Mouse (Mus musculus) liver, embryonic 16.5 days (tissue): ENCODE measurements around the gene Ear10. TPM values are rescaled to one million over a fixed set of nuclear protein-coding genes. Genes with fewer than 3 reads are reported as not detected.
"Not testable (repeated sequence)": the region's sequence is repeated elsewhere in the genome, so short reads cannot be mapped to it uniquely, and the experiment has no call there.

Experiments
- ATAC-seq: fragments of 200-750 bp; cut with Nextera tagmentation; 2 replicates; pipeline ENCODE4 v1.8.0; 2017; ENCODE audit warnings: low read depth, mild to moderate bottlenecking, moderate number of reproducible peaks, moderate library complexity
- H3K27ac ChIP-seq: fragments of 300-500 bp; sonication (generic); 2 replicates; pipeline ENCODE4 v1.5.1; 2014; ENCODE audit warnings: mild to moderate bottlenecking, low read length
- H3K27me3 ChIP-seq: fragments of 300-500 bp; sonication (generic); 2 replicates; pipeline ENCODE4 v1.6.1; 2014; ENCODE audit warnings: low read depth, low read length, mixed read lengths; ENCODE audit not compliant: control insufficient read depth, insufficient read depth
- H3K36me3 ChIP-seq: fragments of 300-500 bp; sonication (generic); 2 replicates; pipeline ENCODE4 v1.6.1; 2014; ENCODE audit warnings: mild to moderate bottlenecking; ENCODE audit not compliant: control insufficient read depth, insufficient read depth
- H3K4me1 ChIP-seq: fragments of 300-500 bp; sonication (generic); 2 replicates; pipeline ENCODE4 v1.6.1; 2014; ENCODE audit warnings: low read depth, low read length, mixed read lengths; ENCODE audit not compliant: control insufficient read depth
- H3K4me2 ChIP-seq: fragments of 300-500 bp; sonication (generic); 2 replicates; pipeline ENCODE4 v1.6.1; 2014; ENCODE audit warnings: low read depth, low read length, mixed read lengths
- H3K4me3 ChIP-seq: fragments of 300-500 bp; sonication (generic); 2 replicates; pipeline ENCODE4 v1.5.1; 2014; ENCODE audit warnings: low read depth, mild to moderate bottlenecking, low read length
- H3K9ac ChIP-seq: fragments of 300-500 bp; sonication (generic); 2 replicates; pipeline ENCODE4 v1.6.1; 2014; ENCODE audit warnings: low read depth, low read length
- H3K9me3 ChIP-seq: fragments of 300-500 bp; sonication (generic); replicated peaks from 2 replicates; pipeline ENCODE4 v1.6.1; 2016; ENCODE audit warnings: low read length; ENCODE audit not compliant: control insufficient read depth
- WGBS: fragments of 180-500 bp; shearing (Covaris S2); extraction: QIAGEN DNeasy Blood & Tissue Kit; methylation state at CpG from one replicate; pipeline ENCODE4 v1.1.7; 2014; ENCODE audit not compliant: insufficient replicate concordance; 5-methylcytosine and 5-hydroxymethylcytosine counted together
- polyA plus RNA-seq: library from polyadenylated mRNA; unstranded; fragments of >200 nt; fragmentation: Nextera tagmentation; extraction: Ambion mirVana; gene quantifications from 2 replicates; pipeline ENCODE4 v1.2.1, GENCODE M21; 2015

Gene Ear10
- polyA plus RNA-seq, result not detected in 2 replicates

- H3K9me3 ChIP-seq, H3K27me3 ChIP-seq, ATAC-seq, H3K4me2 ChIP-seq, H3K4me3 ChIP-seq, H3K4me1 ChIP-seq, H3K36me3 ChIP-seq, H3K9ac ChIP-seq, H3K27ac ChIP-seq: not testable (repeated sequence)
- 67% methylated on average over 3 of the region's 3 CpGs for WGBS
Measured at GRCm38 (mm10) chr14:43923459-43923858, at the start of gene Ear10. Ear10 (minus strand) TSS chr14:43923559.

GRCm38 (mm10) chr14:43956769-43957168 is 33.4 kb upstream of the Ear10 start, which contains the start of gene Ang5:
Ang5 (plus strand) TSS chr14:43957069.
- not testable (repeated sequence) for H3K4me3 ChIP-seq, H3K4me2 ChIP-seq, H3K4me1 ChIP-seq, H3K27ac ChIP-seq, H3K9ac ChIP-seq, H3K9me3 ChIP-seq, ATAC-seq, H3K36me3 ChIP-seq, H3K27me3 ChIP-seq
- no CpG with 5 or more reads among the region's 2 CpGs for WGBS

- WGBS, result no CpG with 5 or more reads among the region's 1 CpGs
- H3K4me1 ChIP-seq, result not testable (repeated sequence)
Measured at GRCm38 (mm10) chr14:43955074-43955473, 31.7 kb upstream of the Ear10 start.

GRCm38 (mm10) chr14:43953382-43953781 is 30.0 kb upstream of the Ear10 start:
- ATAC-seq, H3K4me3 ChIP-seq, H3K27me3 ChIP-seq, H3K27ac ChIP-seq, H3K4me2 ChIP-seq, H3K9me3 ChIP-seq, H3K4me1 ChIP-seq, H3K36me3 ChIP-seq, H3K9ac ChIP-seq: not testable (repeated sequence)
- WGBS, result 0% methylated on average over 2 of the region's 2 CpGs

More at GRCm38 (mm10) chr14:43955074-43955473, 31.7 kb upstream of the Ear10 start:
- ATAC-seq, H3K9me3 ChIP-seq, H3K27me3 ChIP-seq, H3K4me2 ChIP-seq, H3K27ac ChIP-seq, H3K9ac ChIP-seq, H3K4me3 ChIP-seq, H3K36me3 ChIP-seq: not testable (repeated sequence)

- H3K4me1 ChIP-seq, H3K4me3 ChIP-seq, H3K9me3 ChIP-seq, H3K36me3 ChIP-seq, H3K9ac ChIP-seq, H3K27me3 ChIP-seq, H3K4me2 ChIP-seq, H3K27ac ChIP-seq, ATAC-seq: not testable (repeated sequence)
- WGBS, result 42% methylated on average over 5 of the region's 5 CpGs
Measured at GRCm38 (mm10) chr14:43933399-43933798, 10.0 kb upstream of the Ear10 start.

GRCm38 (mm10) chr14:43932991-43933390 is 9.6 kb upstream of the Ear10 start:
- not testable (repeated sequence) for H3K27ac ChIP-seq, H3K36me3 ChIP-seq, H3K9me3 ChIP-seq, ATAC-seq, H3K27me3 ChIP-seq, H3K9ac ChIP-seq, H3K4me2 ChIP-seq, H3K4me3 ChIP-seq, H3K4me1 ChIP-seq
- 22% methylated on average over 8 of the region's 8 CpGs for WGBS

- not testable (repeated sequence) for H3K27me3 ChIP-seq, H3K9me3 ChIP-seq, H3K4me1 ChIP-seq, H3K36me3 ChIP-seq
- Histone ChIP-seq H3K9ac (peak overlapping the region; percentile 64), H3K4me2 (peak overlapping the region; percentile 70), H3K4me3 (peak overlapping the region; percentile 67), H3K27ac (peak overlapping the region; percentile 67)
- peak; percentile 53; the same call in 1 of the 2 replicates for ATAC-seq
- WGBS, result under 1% methylated on average over 21 of the region's 21 CpGs
Measured at GRCm38 (mm10) chr14:43925404-43925950, 2.1 kb upstream of the Ear10 start.

- not testable (repeated sequence) for H3K4me1 ChIP-seq, H3K9me3 ChIP-seq, H3K36me3 ChIP-seq, H3K27me3 ChIP-seq
- WGBS, result 9% methylated on average over 10 of the region's 10 CpGs
- H3K9ac ChIP-seq, result peak within 1 kb of the TSS; percentile 64
- peak within 1 kb of the TSS; percentile 70 for H3K4me2 ChIP-seq
- ATAC-seq, result peak; percentile 85
- peak within 1 kb of the TSS; percentile 67 for H3K4me3 ChIP-seq
- H3K27ac ChIP-seq, result peak within 1 kb of the TSS; percentile 67
Measured at GRCm38 (mm10) chr14:43924688-43925403, 1.5 kb upstream of the Ear10 start, which contains the start of gene Gm8113. Gm8113 (plus strand) TSS chr14:43925390.

- not testable (repeated sequence) for H3K27ac ChIP-seq, ATAC-seq, H3K4me1 ChIP-seq, H3K9me3 ChIP-seq, H3K9ac ChIP-seq, H3K36me3 ChIP-seq, H3K4me2 ChIP-seq, H3K27me3 ChIP-seq, H3K4me3 ChIP-seq
Measured at GRCm38 (mm10) chr14:43918214-43918613, 5.1 kb downstream of the Ear10 start.
